Mouse (Mus musculus) heart, embryonic 15.5 days (tissue): ENCODE measurements around the gene Akip1. TPM values are rescaled to one million over a fixed set of nuclear protein-coding genes. Genes with fewer than 3 reads are reported as not detected.

Experiments
- ATAC-seq: fragments of 200-750 bp; cut with Nextera tagmentation; replicated peaks from 2 replicates; pipeline ENCODE4 v1.8.0; 2017; ENCODE audit warnings: low read depth, moderate TSS enrichment; ENCODE audit not compliant: insufficient number of reproducible peaks, insufficient read depth, low FRiP score
- H3K27ac ChIP-seq: fragments of 300-500 bp; sonication (generic); 2 replicates; pipeline ENCODE4 v1.5.1; 2015; ENCODE audit warnings: mild to moderate bottlenecking, inconsistent platforms
- H3K27me3 ChIP-seq: fragments of 300-500 bp; sonication (generic); 2 replicates; pipeline ENCODE4 v1.6.1; 2015; ENCODE audit warnings: inconsistent platforms
- H3K36me3 ChIP-seq: fragments of 300-500 bp; sonication (generic); 2 replicates; pipeline ENCODE4 v1.6.1; 2015; ENCODE audit warnings: mild to moderate bottlenecking, inconsistent platforms
- H3K4me1 ChIP-seq: fragments of 300-500 bp; sonication (generic); replicated peaks from 2 replicates; pipeline ENCODE4 v1.6.1; 2015; ENCODE audit warnings: inconsistent platforms
- H3K4me2 ChIP-seq: fragments of 300-500 bp; sonication (generic); 2 replicates; pipeline ENCODE4 v1.6.1; 2015; ENCODE audit warnings: inconsistent platforms, mild to moderate bottlenecking, moderate library complexity
- H3K4me3 ChIP-seq: fragments of 300-500 bp; sonication (generic); 2 replicates; pipeline ENCODE4 v1.5.1; 2015; ENCODE audit warnings: mild to moderate bottlenecking, inconsistent platforms
- H3K9ac ChIP-seq: fragments of 300-500 bp; sonication (generic); 2 replicates; pipeline ENCODE4 v1.6.1; 2015; ENCODE audit warnings: mild to moderate bottlenecking, inconsistent platforms
- H3K9me3 ChIP-seq: fragments of 300-500 bp; sonication (generic); replicated peaks from 2 replicates; pipeline ENCODE4 v1.6.1; 2016; ENCODE audit warnings: inconsistent platforms
- WGBS: fragments of 180-500 bp; shearing (Covaris S2); methylation state at CpG from one replicate; pipeline ENCODE4 v1.1.7; 2015; ENCODE audit warnings: mixed read lengths; 5-methylcytosine and 5-hydroxymethylcytosine counted together
- polyA plus RNA-seq: library from polyadenylated mRNA; unstranded; fragments of >200 nt; fragmentation: Nextera tagmentation; extraction: Ambion mirVana; gene quantifications from 2 replicates; pipeline ENCODE4 v1.2.1, GENCODE M21; 2015

Akip1 gene
- polyA plus RNA-seq, 1 experiment from 2014 or later = 31.6 TPM

- Histone ChIP-seq H3K27ac (peak overlapping the region; percentile 78), H3K9me3 (no peaks in the 10 kb centered on the region), H3K9ac (no peak overlapping the region), H3K4me2 (no peak overlapping the region), H3K4me1 (peaks cover 27% of the 10 kb centered on the region), H3K4me3 (no peak overlapping the region), H3K27me3 (no peaks in the 10 kb centered on the region), H3K36me3 (peaks cover 8% of the 10 kb centered on the region)
- WGBS = 17% methylated on average over 3 of the region's 3 CpGs
- peak; percentile 63; the same call in 1 of the 2 replicates for ATAC-seq
Measured at GRCm38 (mm10) chr7:109708961-109709382, 5.5 kb downstream of the Akip1 start.

- 29% methylated on average over 1 of the region's 1 CpGs for WGBS
- Histone ChIP-seq H3K36me3 (peaks cover 8% of the 10 kb centered on the region), H3K27ac (peak overlapping the region; percentile 78), H3K9me3 (no peaks in the 10 kb centered on the region), H3K4me2 (no peak overlapping the region), H3K4me1 (peaks cover 27% of the 10 kb centered on the region), H3K9ac (no peak overlapping the region), H3K4me3 (no peak overlapping the region), H3K27me3 (no peaks in the 10 kb centered on the region)
- ATAC-seq = no peak
Measured at GRCm38 (mm10) chr7:109710069-109710468, 6.6 kb downstream of the Akip1 start.

- peaks cover 8% of the 10 kb centered on the region for H3K36me3 ChIP-seq
- peaks cover 26% of the 10 kb centered on the region for H3K4me1 ChIP-seq
- H3K27me3 ChIP-seq = no peaks in the 10 kb centered on the region
- no peak overlapping the region for H3K4me2 ChIP-seq
- H3K4me3 ChIP-seq = no peak overlapping the region
- H3K9ac ChIP-seq = no peak overlapping the region
- no peaks in the 10 kb centered on the region for H3K9me3 ChIP-seq
- H3K27ac ChIP-seq = no peak overlapping the region
- ATAC-seq = no peak
- 85% methylated on average over 7 of the region's 7 CpGs for WGBS
Measured at GRCm38 (mm10) chr7:109712198-109712597, 8.7 kb downstream of the Akip1 start.

- no peak for ATAC-seq
- Histone ChIP-seq H3K4me1 (peaks cover 13% of the 10 kb centered on the region), H3K27ac (no peak overlapping the region), H3K9ac (no peak overlapping the region), H3K27me3 (no peaks in the 10 kb centered on the region), H3K9me3 (no peaks in the 10 kb centered on the region), H3K36me3 (peaks cover 8% of the 10 kb centered on the region), H3K4me3 (no peak overlapping the region), H3K4me2 (no peak overlapping the region)
- WGBS = 85% methylated on average over 2 of the region's 2 CpGs
Measured at GRCm38 (mm10) chr7:109713434-109713982, 10.0 kb downstream of the Akip1 start.

- H3K4me3 ChIP-seq = no peak overlapping the region
- H3K9ac ChIP-seq = no peak overlapping the region
- H3K36me3 ChIP-seq = no peaks in the 10 kb centered on the region
- no peaks in the 10 kb centered on the region for H3K9me3 ChIP-seq
- no peak overlapping the region for H3K27ac ChIP-seq
- no peaks in the 10 kb centered on the region for H3K4me1 ChIP-seq
- H3K4me2 ChIP-seq = no peak overlapping the region
- WGBS = 62% methylated on average over 9 of the region's 9 CpGs
- no peaks in the 10 kb centered on the region for H3K27me3 ChIP-seq
- ATAC-seq = no peak
Measured at GRCm38 (mm10) chr7:109719286-109719685, 15.8 kb downstream of the Akip1 start.

- ATAC-seq = no peak
- no peaks in the 10 kb centered on the region for H3K9me3 ChIP-seq
- H3K36me3 ChIP-seq = no peaks in the 10 kb centered on the region
- H3K9ac ChIP-seq = no peak overlapping the region
- no peak overlapping the region for H3K4me3 ChIP-seq
- WGBS = 94% methylated on average over 2 of the region's 2 CpGs
- H3K4me1 ChIP-seq = no peaks in the 10 kb centered on the region
- H3K4me2 ChIP-seq = no peak overlapping the region
- no peak overlapping the region for H3K27ac ChIP-seq
- H3K27me3 ChIP-seq = no peaks in the 10 kb centered on the region
Measured at GRCm38 (mm10) chr7:109722618-109723017, 19.1 kb downstream of the Akip1 start.

- WGBS = 92% methylated on average over 8 of the region's 8 CpGs
- Histone ChIP-seq H3K4me3 (no peak overlapping the region), H3K9me3 (no peaks in the 10 kb centered on the region), H3K4me2 (no peak overlapping the region), H3K27ac (no peak overlapping the region), H3K9ac (no peak overlapping the region), H3K36me3 (no peaks in the 10 kb centered on the region), H3K4me1 (no peaks in the 10 kb centered on the region), H3K27me3 (no peaks in the 10 kb centered on the region)
- ATAC-seq = no peak
Measured at GRCm38 (mm10) chr7:109723114-109723513, 19.6 kb downstream of the Akip1 start.

- no peak within 1 kb of the TSS for H3K4me3 ChIP-seq
- H3K4me2 ChIP-seq = no peak within 1 kb of the TSS
- H3K9me3 ChIP-seq = no peaks in the 10 kb centered on the region
- ATAC-seq = no peak
- no peaks in the 10 kb centered on the region for H3K27me3 ChIP-seq
- no peak within 1 kb of the TSS for H3K27ac ChIP-seq
- no peak within 1 kb of the TSS for H3K9ac ChIP-seq
- no peaks in the 10 kb centered on the region for H3K36me3 ChIP-seq
- 91% methylated on average over 5 of the region's 5 CpGs for WGBS
- H3K4me1 ChIP-seq = no peaks in the 10 kb centered on the region; the same call in 1 of the 2 replicates
Measured at GRCm38 (mm10) chr7:109723697-109724096, 20.2 kb downstream of the Akip1 start, which contains the start of gene BC051019. Gene BC051019, minus strand, starts transcription at chr7:109723850.

- Histone ChIP-seq H3K27me3 (no peaks in the 10 kb centered on the region), H3K27ac (no peak within 1 kb of the TSS), H3K9ac (no peak within 1 kb of the TSS), H3K9me3 (no peaks in the 10 kb centered on the region), H3K36me3 (peaks cover 12% of the 10 kb centered on the region), H3K4me1 (peaks cover 9% of the 10 kb centered on the region), H3K4me2 (no peak within 1 kb of the TSS), H3K4me3 (no peak within 1 kb of the TSS)
- 89% methylated on average over 5 of the region's 5 CpGs for WGBS
- no peak for ATAC-seq
Measured at GRCm38 (mm10) chr7:109731626-109732025, 28.1 kb downstream of the Akip1 start, which contains the start of gene Ascl3. Gene Ascl3, minus strand, starts transcription at chr7:109731726.

GRCm38 (mm10) chr7:109734806-109735205 lies 31.3 kb downstream of the Akip1 start:
- peaks cover 3% of the 10 kb centered on the region; the same call in 1 of the 2 replicates for H3K4me1 ChIP-seq
- H3K27ac ChIP-seq = no peak overlapping the region
- H3K36me3 ChIP-seq = peaks cover 20% of the 10 kb centered on the region
- no peaks in the 10 kb centered on the region for H3K9me3 ChIP-seq
- ATAC-seq = no peak
- H3K4me2 ChIP-seq = no peak overlapping the region
- H3K9ac ChIP-seq = no peak overlapping the region
- H3K4me3 ChIP-seq = no peak overlapping the region
- no peaks in the 10 kb centered on the region for H3K27me3 ChIP-seq
- 79% methylated on average over 4 of the region's 4 CpGs for WGBS

GRCm38 (mm10) chr7:109739822-109740370 lies 36.4 kb downstream of the Akip1 start:
- 67% methylated on average over 5 of the region's 5 CpGs for WGBS
- no peak overlapping the region for H3K9ac ChIP-seq
- H3K9me3 ChIP-seq = no peaks in the 10 kb centered on the region
- H3K27me3 ChIP-seq = no peaks in the 10 kb centered on the region
- H3K4me2 ChIP-seq = no peak overlapping the region
- no peak overlapping the region for H3K4me3 ChIP-seq
- no peaks in the 10 kb centered on the region for H3K4me1 ChIP-seq
- H3K36me3 ChIP-seq = peaks cover 61% of the 10 kb centered on the region
- ATAC-seq = no peak
- no peak overlapping the region for H3K27ac ChIP-seq

- no peak overlapping the region for H3K27ac ChIP-seq
Measured at GRCm38 (mm10) chr7:109741060-109741459, 37.6 kb downstream of the Akip1 start.

More at GRCm38 (mm10) chr7:109741060-109741459, 37.6 kb downstream of the Akip1 start:
- Histone ChIP-seq H3K4me2 (no peak overlapping the region), H3K36me3 (peaks cover 60% of the 10 kb centered on the region), H3K4me3 (no peak overlapping the region), H3K4me1 (no peaks in the 10 kb centered on the region), H3K9ac (no peak overlapping the region), H3K27me3 (no peaks in the 10 kb centered on the region), H3K9me3 (no peaks in the 10 kb centered on the region)
- ATAC-seq = no peak
- 89% methylated on average over 1 of the region's 1 CpGs for WGBS
